Comparison of ENCODE assay signal across 10 mouse cellular contexts in the genomic region with DNA sequence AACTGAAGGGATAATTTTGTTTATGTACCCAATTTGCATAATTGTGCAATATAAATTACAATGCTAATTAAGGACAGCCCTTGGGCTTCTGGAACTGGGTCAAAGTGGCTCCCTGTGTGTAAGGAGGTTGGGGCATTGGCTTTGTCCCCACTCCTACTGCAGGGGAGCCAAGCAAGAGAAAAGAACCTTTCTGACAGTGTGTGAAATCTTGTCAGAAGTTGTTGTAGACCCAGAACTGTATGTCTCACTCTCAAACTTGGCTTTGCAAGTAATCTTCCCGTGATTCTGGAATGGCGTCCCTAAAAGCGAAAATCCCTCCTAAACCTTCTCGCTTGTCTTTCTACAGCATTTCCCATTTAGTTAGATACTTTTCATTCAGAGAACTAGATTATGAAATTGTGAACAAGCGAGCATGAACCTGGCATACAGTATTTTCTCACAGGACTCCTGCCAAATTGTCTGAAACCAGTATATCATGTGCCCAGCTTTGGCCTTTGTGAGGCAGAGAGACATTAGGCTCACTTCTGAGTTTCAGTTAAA.
DNase-seq lines count a peak whose midpoint lies in the region; ATAC-seq lines count a peak whose summit lies in the region.
"Had no signal": no experiment of that assay in that cellular context is flagged by ENCODE, and none has a peak within 500 bp of the region (broad histone marks: within the 10 kb centered on the region; RNA-seq: fewer than 3 reads in every experiment).

No protein-coding gene starts in this region.

- no peak overlapping the region for H3K4me2 ChIP-seq in hindbrain, embryonic 12.5 days (replicated peaks)
- H3K4me2 ChIP-seq in hindbrain, embryonic 11.5 days (replicated peaks; ENCODE audit: low read depth, low read length) = no peak overlapping the region
- no peak overlapping the region for H3K4me2 ChIP-seq in forebrain, embryonic 12.5 days
- H3K4me2 ChIP-seq: lung, embryonic 15.5 days had no signal

- no peaks in the 10 kb centered on the region for H3K9me3 ChIP-seq in hindbrain, embryonic 12.5 days (replicated peaks)
- no peaks in the 10 kb centered on the region for H3K9me3 ChIP-seq in hindbrain, embryonic 11.5 days (ENCODE audit: control insufficient read depth, low read length)
- H3K9me3 ChIP-seq in forebrain, embryonic 12.5 days = no peaks in the 10 kb centered on the region
- no peaks in the 10 kb centered on the region for H3K9me3 ChIP-seq in heart, embryonic 10.5 days
- H3K9me3 ChIP-seq: lung, embryonic 15.5 days had no signal

- H3K27ac ChIP-seq in hindbrain, embryonic 12.5 days = peak overlapping the region; percentile 74
- no peak overlapping the region for H3K27ac ChIP-seq in hindbrain, embryonic 11.5 days (ENCODE audit: low read depth, low read length)
- peak overlapping the region; percentile 50 for H3K27ac ChIP-seq in forebrain, embryonic 12.5 days
- H3K27ac ChIP-seq in heart, embryonic 10.5 days = no peak overlapping the region
- H3K27ac ChIP-seq: kidney, postnatal 0 days; lung, embryonic 15.5 days had no signal

- DNase-seq in hindbrain, embryonic 11.5 days (ENCODE audit: low spot score) = no peak
- DNase-seq in right cerebral cortex, postnatal 10 days (ENCODE audit: low spot score in 2 of 2) = peak; percentile 62 to 66
- DNase-seq in right cerebral cortex, postnatal 25 days = no peak
- DNase-seq in heart, embryonic 10.5 days (ENCODE audit: low spot score) = no peak
- no peak for DNase-seq in thymus, postnatal 10 days (ENCODE audit: low spot score in 2 of 2)

- ATAC-seq in hindbrain, embryonic 12.5 days (ENCODE audit: low FRiP score) = peak; percentile 66; the same call in 1 of the 2 replicates
- ATAC-seq in hindbrain, embryonic 11.5 days (ENCODE audit: low FRiP score) = no peak
- ATAC-seq in forebrain, embryonic 12.5 days (ENCODE audit: low FRiP score) = peak; percentile 78; the same call in 1 of the 2 replicates
- no peak for ATAC-seq in megakaryocyte-erythroid progenitor cell, adult 5-6 weeks (replicated peaks; ENCODE audit: low FRiP score, low TSS enrichment, poor library complexity, severe bottlenecking)

- WGBS in hindbrain, embryonic 12.5 days = 91% methylated on average over 5 of the region's 5 CpGs
- 94% methylated on average over 5 of the region's 5 CpGs for WGBS in hindbrain, embryonic 11.5 days
- 73% methylated on average over 5 of the region's 5 CpGs for WGBS in forebrain, embryonic 12.5 days
- WGBS in heart, embryonic 10.5 days = 91% methylated on average over 5 of the region's 5 CpGs

- H3K4me1 ChIP-seq in hindbrain, embryonic 12.5 days = peaks cover 15% of the 10 kb centered on the region
- no peaks in the 10 kb centered on the region for H3K4me1 ChIP-seq in hindbrain, embryonic 11.5 days (replicated peaks; ENCODE audit: control insufficient read depth, insufficient read depth, low read length)
- peaks cover 12% of the 10 kb centered on the region for H3K4me1 ChIP-seq in forebrain, embryonic 12.5 days
- H3K4me1 ChIP-seq in heart, embryonic 10.5 days = no peaks in the 10 kb centered on the region
- H3K4me1 ChIP-seq: lung, embryonic 15.5 days had no signal

- no peak overlapping the region for H3K4me3 ChIP-seq in hindbrain, embryonic 12.5 days
- H3K4me3 ChIP-seq in hindbrain, embryonic 11.5 days (ENCODE audit: low read depth, low read length) = no peak overlapping the region
- H3K4me3 ChIP-seq in forebrain, embryonic 12.5 days (replicated peaks) = no peak overlapping the region
- no peak overlapping the region for H3K4me3 ChIP-seq in heart, embryonic 10.5 days
- H3K4me3 ChIP-seq: lung, embryonic 15.5 days had no signal

- no peaks in the 10 kb centered on the region for H3K36me3 ChIP-seq in hindbrain, embryonic 12.5 days
- H3K36me3 ChIP-seq in hindbrain, embryonic 11.5 days (ENCODE audit: control insufficient read depth, insufficient read depth, low read length) = no peaks in the 10 kb centered on the region
- no peaks in the 10 kb centered on the region for H3K36me3 ChIP-seq in forebrain, embryonic 12.5 days (replicated peaks)
- no peaks in the 10 kb centered on the region for H3K36me3 ChIP-seq in heart, embryonic 10.5 days
- H3K36me3 ChIP-seq: lung, embryonic 15.5 days had no signal

- no peak overlapping the region for H3K9ac ChIP-seq in hindbrain, embryonic 12.5 days
- no peak overlapping the region for H3K9ac ChIP-seq in hindbrain, embryonic 11.5 days (ENCODE audit: low read depth, low read length)
- no peak overlapping the region for H3K9ac ChIP-seq in forebrain, embryonic 12.5 days
- H3K9ac ChIP-seq: lung, embryonic 15.5 days had no signal

- no peaks in the 10 kb centered on the region for H3K27me3 ChIP-seq in hindbrain, embryonic 12.5 days
- no peaks in the 10 kb centered on the region for H3K27me3 ChIP-seq in hindbrain, embryonic 11.5 days (ENCODE audit: control insufficient read depth, insufficient read depth, low read length)
- H3K27me3 ChIP-seq in forebrain, embryonic 12.5 days = no peaks in the 10 kb centered on the region
- no peaks in the 10 kb centered on the region for H3K27me3 ChIP-seq in heart, embryonic 10.5 days (ENCODE audit: insufficient read depth, poor library complexity, severe bottlenecking)
- H3K27me3 ChIP-seq: lung, embryonic 15.5 days had no signal

Comparison
In these comparisons a context has a peak if more than half of its experiments do, and no peak if none do; other contexts are left out.
1. ATAC-seq: peak in hindbrain, embryonic 12.5 days (single experiment) and forebrain, embryonic 12.5 days (single experiment); none in hindbrain, embryonic 11.5 days (single experiment) and megakaryocyte-erythroid progenitor cell, adult 5-6 weeks (single experiment).
2. H3K27ac ChIP-seq: peak in hindbrain, embryonic 12.5 days (single experiment) and forebrain, embryonic 12.5 days (single experiment); none in hindbrain, embryonic 11.5 days (single experiment) and heart, embryonic 10.5 days (single experiment).
3. DNase-seq: peak in right cerebral cortex, postnatal 10 days (2 of 2); none in hindbrain, embryonic 11.5 days (single experiment), right cerebral cortex, postnatal 25 days (single experiment), heart, embryonic 10.5 days (single experiment) and thymus, postnatal 10 days (0 of 2).